Mouse (Mus musculus) megakaryocyte-erythroid progenitor cell, adult 5-6 weeks (primary cell): ENCODE results near the gene Mrps7. TPM values are rescaled to one million over a fixed set of nuclear protein-coding genes. Genes with fewer than 3 reads are reported as not detected.
A peak's percentile ranks its signal among the peaks of the same experiment; 100 is the strongest.
"Not testable (repeated sequence)": the region's sequence is repeated elsewhere in the genome, so short reads cannot be mapped to it uniquely, and the experiment has no call there.

Experiments
- ATAC-seq: replicated peaks from 2 replicates; pipeline ENCODE4 v1.8.0; 2016; ENCODE audit warnings: mild to moderate bottlenecking, inconsistent platforms; ENCODE audit not compliant: severe bottlenecking, poor library complexity, low FRiP score, low TSS enrichment
- total RNA-seq, 2 experiments: library from RNA; stranded (forward) in 1 of 2; stranded (reverse) in 1 of 2; fragments of 200-1000, 215-1000 nt in 1 of 2; fragments of >200 nt in 1 of 2; fragmentation: Nextera tagmentation in 1 of 2; gene quantifications; 2 replicates each; pipeline ENCODE4 v1.2.3; 2014 to 2017

The Mrps7 gene
- total RNA-seq, 2 experiments from 2014 or later: 40.5 to 76.8 TPM

- no peak for ATAC-seq
Measured at GRCm38 (mm10) chr11:115642705-115643104, 39.0 kb downstream of the Mrps7 start.

GRCm38 (mm10) chr11:115643265-115643664 lies 39.5 kb downstream of the Mrps7 start:
- ATAC-seq: 0 out of 2 replicates have a peak, but pooled peaks have one; percentile 3

GRCm38 (mm10) chr11:115644308-115644707 lies 40.6 kb downstream of the Mrps7 start:
- no peak for ATAC-seq

DNA sequence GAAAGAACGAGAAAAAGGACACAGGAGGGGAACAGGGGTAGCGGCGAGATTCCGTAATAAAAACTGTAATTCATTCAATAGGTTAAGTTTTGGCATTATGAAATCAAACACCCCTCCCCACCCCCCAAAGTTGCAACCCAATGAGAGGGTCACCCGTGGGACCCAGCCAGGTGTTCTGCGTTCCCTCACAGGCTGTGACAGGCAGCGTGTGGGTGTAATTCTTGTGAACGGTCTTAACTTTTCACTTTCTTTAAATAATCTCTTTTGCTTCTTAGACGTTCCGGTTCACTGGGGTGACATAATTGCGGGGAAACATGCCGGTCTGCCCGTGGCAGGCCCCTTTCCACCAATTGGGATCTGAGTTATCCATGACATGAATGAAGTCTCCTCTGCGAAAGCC lies 41.8 kb downstream of the Mrps7 start:
- not testable (repeated sequence) for ATAC-seq

GRCm38 (mm10) chr11:115646439-115646838 lies 42.7 kb downstream of the Mrps7 start:
- no peak for ATAC-seq

- ATAC-seq: peak; percentile 58
Measured at GRCm38 (mm10) chr11:115647459-115647858, 43.7 kb downstream of the Mrps7 start.

DNA sequence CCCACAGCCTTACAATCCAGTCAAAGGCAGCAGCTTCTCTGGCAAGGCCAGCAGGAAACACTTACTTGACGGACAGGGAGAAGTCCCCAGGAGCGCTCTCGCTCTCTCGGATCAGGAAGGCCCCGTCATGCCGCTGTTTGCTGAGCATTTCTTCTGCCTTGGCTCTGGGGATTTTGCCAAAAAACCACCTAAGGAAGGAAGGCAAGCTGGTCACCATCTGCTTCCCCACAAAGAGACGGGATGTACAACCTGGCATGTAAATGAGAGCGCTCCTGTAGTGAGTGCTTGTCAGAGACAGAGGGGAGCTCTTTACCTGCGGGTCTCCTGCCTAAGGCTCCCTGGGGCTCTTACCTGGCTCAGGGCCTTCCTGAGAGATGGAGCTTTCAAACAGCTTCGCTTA lies 46.0 kb downstream of the Mrps7 start:
- ATAC-seq: no peak

- no peak for ATAC-seq
Measured at GRCm38 (mm10) chr11:115651680-115652079, 48.0 kb downstream of the Mrps7 start.

- no peak for ATAC-seq
Measured at GRCm38 (mm10) chr11:115653194-115653593, 49.5 kb downstream of the Mrps7 start.

- no peak for ATAC-seq
Measured at GRCm38 (mm10) chr11:115654128-115654527, 50.4 kb downstream of the Mrps7 start.

Other genes starting within 250 kb of the Mrps7 start
- 0.17 TPM in 1 of 2 replicates, not detected in the other for gene Hid1, start 236.2 kb upstream of the Mrps7 start, total RNA-seq (2014; fragmentation: Nextera tagmentation)
- not detected in 2 replicates for gene Hid1, start 236.2 kb upstream of the Mrps7 start, total RNA-seq (2017)
- not detected in 2 replicates for gene Cdr2l, start 222.0 kb upstream of the Mrps7 start, total RNA-seq (2014; fragmentation: Nextera tagmentation)
- gene Cdr2l, start 222.0 kb upstream of the Mrps7 start, total RNA-seq (2017): 0.38 TPM in 1 of 2 replicates, not detected in the other
- 81.8 and 92.4 TPM in 2 replicates for gene Mrpl58, start 200.2 kb upstream of the Mrps7 start, total RNA-seq (2014; fragmentation: Nextera tagmentation)
- gene Mrpl58, start 200.2 kb upstream of the Mrps7 start, total RNA-seq (2017): 56.9 and 64.4 TPM in 2 replicates
- gene Atp5h, start 184.0 kb upstream of the Mrps7 start, total RNA-seq (2014; fragmentation: Nextera tagmentation): 864 and 908 TPM in 2 replicates
- gene Atp5h, start 184.0 kb upstream of the Mrps7 start, total RNA-seq (2017): 793 and 990 TPM in 2 replicates
- gene Kctd2, start 183.8 kb upstream of the Mrps7 start, total RNA-seq (2014; fragmentation: Nextera tagmentation): 17.4 and 18.4 TPM in 2 replicates
- 10.9 and 13.0 TPM in 2 replicates for gene Kctd2, start 183.8 kb upstream of the Mrps7 start, total RNA-seq (2017)
- gene Trim80, start 163.4 kb upstream of the Mrps7 start, total RNA-seq (2014; fragmentation: Nextera tagmentation): not detected in 2 replicates
- gene Trim80, start 163.4 kb upstream of the Mrps7 start, total RNA-seq (2017): not detected in 2 replicates
- not detected in 2 replicates for gene Slc16a5, start 141.5 kb upstream of the Mrps7 start, total RNA-seq (2014; fragmentation: Nextera tagmentation)
- gene Slc16a5, start 141.5 kb upstream of the Mrps7 start, total RNA-seq (2017): not detected in 2 replicates
- 4.2 and 10.1 TPM in 2 replicates for gene Armc7, start 128.3 kb upstream of the Mrps7 start, total RNA-seq (2014; fragmentation: Nextera tagmentation)
- 8.3 and 8.7 TPM in 2 replicates for gene Armc7, start 128.3 kb upstream of the Mrps7 start, total RNA-seq (2017)
- 81.6 and 117 TPM in 2 replicates for gene Nt5c, start 112.1 kb upstream of the Mrps7 start, total RNA-seq (2014; fragmentation: Nextera tagmentation)
- 79.8 and 101 TPM in 2 replicates for gene Nt5c, start 112.1 kb upstream of the Mrps7 start, total RNA-seq (2017)
- 167 and 191 TPM in 2 replicates for gene Jpt1, start 89.5 kb upstream of the Mrps7 start, total RNA-seq (2014; fragmentation: Nextera tagmentation)
- 122 and 142 TPM in 2 replicates for gene Jpt1, start 89.5 kb upstream of the Mrps7 start, total RNA-seq (2017)
- 541 and 596 TPM in 2 replicates for gene Sumo2, start 67.6 kb upstream of the Mrps7 start, total RNA-seq (2014; fragmentation: Nextera tagmentation)
- 518 and 674 TPM in 2 replicates for gene Sumo2, start 67.6 kb upstream of the Mrps7 start, total RNA-seq (2017)
- gene Nup85, start 39.5 kb upstream of the Mrps7 start, total RNA-seq (2014; fragmentation: Nextera tagmentation): 256 and 306 TPM in 2 replicates
- gene Nup85, start 39.5 kb upstream of the Mrps7 start, total RNA-seq (2017): 179 and 228 TPM in 2 replicates
- 53.5 and 69.9 TPM in 2 replicates for gene Gga3, start 126 bp downstream of the Mrps7 start, total RNA-seq (2014; fragmentation: Nextera tagmentation)
- gene Gga3, start 126 bp downstream of the Mrps7 start, total RNA-seq (2017): 21.6 and 67.6 TPM in 2 replicates
- 54.6 and 55.4 TPM in 2 replicates for gene Mif4gd, start 9.0 kb downstream of the Mrps7 start, total RNA-seq (2014; fragmentation: Nextera tagmentation)
- gene Mif4gd, start 9.0 kb downstream of the Mrps7 start, total RNA-seq (2017): 29.3 and 45.4 TPM in 2 replicates
- gene Slc25a19, start 24.4 kb downstream of the Mrps7 start, total RNA-seq (2014; fragmentation: Nextera tagmentation): 20.5 and 32.1 TPM in 2 replicates
- gene Slc25a19, start 24.4 kb downstream of the Mrps7 start, total RNA-seq (2017): 14.2 and 19.6 TPM in 2 replicates
- 70.1 and 74.4 TPM in 2 replicates for gene Grb2, start 104.7 kb downstream of the Mrps7 start, total RNA-seq (2014; fragmentation: Nextera tagmentation)
- gene Grb2, start 104.7 kb downstream of the Mrps7 start, total RNA-seq (2017): 40.7 and 73.1 TPM in 2 replicates
- 29.0 and 44.6 TPM in 2 replicates for gene Tmem94, start 161.5 kb downstream of the Mrps7 start, total RNA-seq (2014; fragmentation: Nextera tagmentation)
- 15.1 and 31.5 TPM in 2 replicates for gene Tmem94, start 161.5 kb downstream of the Mrps7 start, total RNA-seq (2017)
- 9.5 and 9.8 TPM in 2 replicates for gene Caskin2, start 209.7 kb downstream of the Mrps7 start, total RNA-seq (2014; fragmentation: Nextera tagmentation)
- 1.4 and 3.7 TPM in 2 replicates for gene Caskin2, start 209.7 kb downstream of the Mrps7 start, total RNA-seq (2017)
- gene Tsen54, start 210.8 kb downstream of the Mrps7 start, total RNA-seq (2014; fragmentation: Nextera tagmentation): 20.4 and 32.6 TPM in 2 replicates
- gene Tsen54, start 210.8 kb downstream of the Mrps7 start, total RNA-seq (2017): 16.8 and 17.1 TPM in 2 replicates
- gene Llgl2, start 220.1 kb downstream of the Mrps7 start, total RNA-seq (2014; fragmentation: Nextera tagmentation): 8.9 and 12.7 TPM in 2 replicates
- gene Llgl2, start 220.1 kb downstream of the Mrps7 start, total RNA-seq (2017): 4.0 and 8.0 TPM in 2 replicates